Mouse (Mus musculus) bone marrow, adult 2 months (tissue): Measurements from ENCODE around the gene Mrpl4. TPM values are rescaled to one million over a fixed set of nuclear protein-coding genes. Genes with fewer than 3 reads are reported as not detected.
"Not testable (repeated sequence)": the region's sequence is repeated elsewhere in the genome, so short reads cannot be mapped to it uniquely, and the experiment has no call there.

Experiments used
- H3K27ac ChIP-seq: fragments of 200-500 bp; 2 replicates; pipeline ENCODE4 v1.5.1; 2012; ENCODE audit warnings: low read depth, mild to moderate bottlenecking, control low read depth, inconsistent platforms, low read length; ENCODE audit not compliant: control insufficient read depth, poor library complexity, insufficient read depth
- H3K4me1 ChIP-seq: fragments of 200-500 bp; 2 replicates; pipeline ENCODE4 v1.6.1; 2011; ENCODE audit warnings: low read length; ENCODE audit not compliant: control insufficient read depth, insufficient read depth
- H3K4me3 ChIP-seq: fragments of 200-500 bp; replicated peaks from 2 replicates; pipeline ENCODE3; 2011; ENCODE audit warnings: mild to moderate bottlenecking, low read depth, low read length, control low read depth; ENCODE audit not compliant: control insufficient read depth
- CTCF ChIP-seq: fragments of 200-500 bp; IDR thresholded peaks from 2 replicates; pipeline ENCODE4 v1.5.1; 2011; ENCODE audit warnings: low read length, control low read depth; ENCODE audit not compliant: control insufficient read depth, insufficient read depth
- POLR2A ChIP-seq: fragments of 200-500 bp; IDR thresholded peaks from 2 replicates; pipeline ENCODE4 v1.6.1; 2011; ENCODE audit warnings: low read depth, mild to moderate bottlenecking, control low read depth, low read length, borderline replicate concordance; ENCODE audit not compliant: control insufficient read depth
- WGBS: fragments of 180-500 bp; shearing (Covaris S2); methylation state at CpG from one replicate; pipeline ENCODE4 v1.1.7; 2018; 5-methylcytosine and 5-hydroxymethylcytosine counted together
- polyA plus RNA-seq: library from polyadenylated mRNA; stranded (reverse); fragments of >200 nt; gene quantifications from 2 replicates; pipeline ENCODE4 v1.2.4, GENCODE M21; 2011; ENCODE audit warnings: low replicate concordance; ENCODE audit not compliant: missing spikeins, insufficient read depth, insufficient read length

Gene Mrpl4
- polyA plus RNA-seq, 1 experiment = 27.4 TPM

GRCm38 (mm10) chr9:21041308-21041707, 38.8 kb downstream of the Mrpl4 start:
- Histone ChIP-seq H3K4me3 (no peak overlapping the region), H3K4me1 (no peaks in the 10 kb centered on the region; the same call in 1 of the 2 replicates), H3K27ac (no peak overlapping the region)
- TF ChIP-seq CTCF (no peak), POLR2A (no peak)
- 56% methylated on average over 4 of the region's 4 CpGs for WGBS

GRCm38 (mm10) chr9:21043563-21043962, 41.0 kb downstream of the Mrpl4 start:
- 72% methylated on average over 4 of the region's 4 CpGs for WGBS
- no peak for TF ChIP-seq POLR2A
- no peak for TF ChIP-seq CTCF
- H3K27ac ChIP-seq = no peak overlapping the region
- H3K4me3 ChIP-seq = no peak overlapping the region
- no peaks in the 10 kb centered on the region; the same call in 1 of the 2 replicates for H3K4me1 ChIP-seq

- 68% methylated on average over 1 of the region's 1 CpGs for WGBS
- not testable (repeated sequence) for H3K27ac ChIP-seq, H3K4me1 ChIP-seq, H3K4me3 ChIP-seq
Observed at GRCm38 (mm10) chr9:21044785-21045184, 42.2 kb downstream of the Mrpl4 start.

DNA sequence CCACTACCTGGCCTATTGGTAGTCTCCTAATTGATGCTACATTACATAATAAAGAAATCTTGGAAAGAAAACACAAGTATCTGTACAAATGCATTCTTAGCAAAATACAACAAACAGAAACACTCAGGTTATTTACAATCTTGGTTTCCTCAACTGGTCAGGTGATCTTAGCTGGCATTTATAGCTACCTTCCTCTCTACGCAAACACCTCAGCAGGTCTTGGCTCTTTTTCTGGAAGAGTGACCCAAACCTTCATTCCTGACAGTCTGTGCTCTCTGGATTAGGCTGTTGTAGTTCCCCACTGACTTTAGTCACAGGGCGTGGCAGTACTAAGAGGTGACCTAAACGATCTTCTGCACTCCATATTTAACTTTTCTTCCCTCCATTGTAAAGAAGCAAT, 42.7 kb downstream of the Mrpl4 start:
- H3K27ac ChIP-seq = no peak overlapping the region
- 70% methylated on average over 3 of the region's 3 CpGs for WGBS
- TF ChIP-seq CTCF = no peak
- H3K4me3 ChIP-seq = no peak overlapping the region
- no peaks in the 10 kb centered on the region for H3K4me1 ChIP-seq

DNA sequence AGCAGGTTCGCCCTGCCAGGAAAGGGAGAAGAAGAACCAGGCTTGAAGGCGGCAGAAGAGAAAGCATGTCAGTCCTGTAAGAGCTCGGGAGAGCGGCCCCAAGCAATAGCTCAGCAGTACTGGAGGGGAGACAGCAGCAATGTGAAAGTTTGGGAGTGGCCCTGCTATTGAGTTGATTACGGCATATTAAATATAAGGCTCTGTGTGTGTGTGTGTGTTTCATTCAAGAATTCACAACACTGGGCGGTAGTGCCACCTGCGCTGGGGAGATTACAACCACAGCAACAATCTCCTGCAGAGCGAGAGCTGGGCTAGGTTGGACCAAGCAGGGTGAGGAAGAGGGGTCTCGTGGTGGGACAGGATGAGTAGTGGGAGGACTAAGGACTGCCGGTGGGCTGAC, 49.0 kb downstream of the Mrpl4 start:
- Histone ChIP-seq H3K27ac (no peak overlapping the region), H3K4me1 (no peaks in the 10 kb centered on the region), H3K4me3 (no peak overlapping the region)
- TF ChIP-seq CTCF = no peak
- TF ChIP-seq POLR2A = no peak
- WGBS = 55% methylated on average over 10 of the region's 10 CpGs

Other genes with a start within 250 kb of the Mrpl4 start
- gene Col5a3, start 187.7 kb upstream of the Mrpl4 start, polyA plus RNA-seq = 7.3 and 15.3 TPM in 2 replicates
- gene Rdh8, start 184.2 kb upstream of the Mrpl4 start, polyA plus RNA-seq = not detected in 2 replicates
- 13.1 and 28.5 TPM in 2 replicates for gene A230050P20Rik, start 134.1 kb upstream of the Mrpl4 start, polyA plus RNA-seq
- 1.6 TPM in 1 of 2 replicates, not detected in the other for gene Angptl6, start 123.0 kb upstream of the Mrpl4 start, polyA plus RNA-seq
- gene Ppan, start 114.6 kb upstream of the Mrpl4 start, polyA plus RNA-seq = 41.9 and 69.7 TPM in 2 replicates
- gene Eif3g, start 104.1 kb upstream of the Mrpl4 start, polyA plus RNA-seq = 62.7 and 99.1 TPM in 2 replicates
- 83.7 and 98.4 TPM in 2 replicates for gene Dnmt1, start 42.9 kb upstream of the Mrpl4 start, polyA plus RNA-seq
- gene S1pr2, start 26.0 kb upstream of the Mrpl4 start, polyA plus RNA-seq = 0.84 and 2.2 TPM in 2 replicates
- 4.4 and 15.3 TPM in 2 replicates for gene Icam1, start 13.2 kb downstream of the Mrpl4 start, polyA plus RNA-seq
- 31.6 and 34.0 TPM in 2 replicates for gene Icam4, start 26.6 kb downstream of the Mrpl4 start, polyA plus RNA-seq
- gene Icam5, start 29.3 kb downstream of the Mrpl4 start, polyA plus RNA-seq = 1.5 and 1.7 TPM in 2 replicates
- not detected in 2 replicates for gene Zglp1, start 64.4 kb downstream of the Mrpl4 start, polyA plus RNA-seq
- gene Gm49373, start 70.4 kb downstream of the Mrpl4 start, polyA plus RNA-seq = 1.7 TPM in 1 of 2 replicates, not detected in the other
- 15.2 and 41.9 TPM in 2 replicates for gene Fdx1l, start 70.9 kb downstream of the Mrpl4 start, polyA plus RNA-seq
- 2.5 and 4.9 TPM in 2 replicates for gene Gm38431, start 89.3 kb downstream of the Mrpl4 start, polyA plus RNA-seq
- 9.6 and 20.5 TPM in 2 replicates for gene Raver1, start 89.3 kb downstream of the Mrpl4 start, polyA plus RNA-seq
- 15.0 and 27.9 TPM in 2 replicates for gene Tyk2, start 128.5 kb downstream of the Mrpl4 start, polyA plus RNA-seq
- gene Cdc37, start 147.2 kb downstream of the Mrpl4 start, polyA plus RNA-seq = 29.6 and 51.1 TPM in 2 replicates
- gene Pde4a, start 163.0 kb downstream of the Mrpl4 start, polyA plus RNA-seq = 6.5 and 7.9 TPM in 2 replicates
- gene Keap1, start 236.6 kb downstream of the Mrpl4 start, polyA plus RNA-seq = 24.7 and 35.1 TPM in 2 replicates
- 0.65 and 1.00 TPM in 2 replicates for gene S1pr5, start 245.7 kb downstream of the Mrpl4 start, polyA plus RNA-seq